Mouse (Mus musculus): Measurements from ENCODE around the gene Gm10073. TPM values are rescaled to one million over a fixed set of nuclear protein-coding genes. Genes with fewer than 3 reads are reported as not detected.

The Gm10073 gene
- polyA plus RNA-seq, 1 experiment from 2014 or later: 8.8 TPM

- peaks cover 3% of the 10 kb centered on the region; the same call in 1 of the 2 replicates for H3K4me1 ChIP-seq (replicated peaks; ENCODE audit: control insufficient read depth, insufficient read depth, low read length)
- no peak for ATAC-seq
- no peak overlapping the region for H3K9ac ChIP-seq (ENCODE audit: low read depth, low read length)
- no peaks in the 10 kb centered on the region for H3K36me3 ChIP-seq (ENCODE audit: control insufficient read depth, insufficient read depth)
- no peak for TF ChIP-seq CTCF (IDR thresholded peaks at IDR 0.05; ENCODE audit: low read depth)
- no peak overlapping the region for H3K27ac ChIP-seq (ENCODE audit: low read depth, low read length)
- no peak overlapping the region for H3K4me2 ChIP-seq (replicated peaks; ENCODE audit: low read depth)
- no peak overlapping the region for H3K4me3 ChIP-seq (ENCODE audit: low read depth, low read length)
- no peaks in the 10 kb centered on the region for H3K9me3 ChIP-seq (ENCODE audit: control insufficient read depth)
- H3K27me3 ChIP-seq (replicated peaks; ENCODE audit: control insufficient read depth, insufficient read depth, low read length): no peaks in the 10 kb centered on the region
- 88% methylated on average over 7 of the region's 7 CpGs for WGBS
These were observed 4.3 kb downstream of the Gm10073 start for GRCm38 (mm10) chr8:106569006-106569405.

GRCm38 (mm10) chr8:106563691-106564182 lies 9.5 kb downstream of the Gm10073 start:
- Histone ChIP-seq H3K4me3 (ENCODE audit: low read depth, low read length) (no peak overlapping the region), H3K27ac (ENCODE audit: low read depth, low read length) (0 out of 2 replicates have a peak overlapping the region, but pooled peaks have one; percentile 2), H3K36me3 (ENCODE audit: control insufficient read depth, insufficient read depth) (no peaks in the 10 kb centered on the region), H3K4me1 (replicated peaks; ENCODE audit: control insufficient read depth, insufficient read depth, low read length) (no peaks in the 10 kb centered on the region), H3K9ac (ENCODE audit: low read depth, low read length) (no peak overlapping the region), H3K9me3 (ENCODE audit: control insufficient read depth) (no peaks in the 10 kb centered on the region), H3K4me2 (replicated peaks; ENCODE audit: low read depth) (no peak overlapping the region), H3K27me3 (replicated peaks; ENCODE audit: control insufficient read depth, insufficient read depth, low read length) (no peaks in the 10 kb centered on the region)
- 0 out of 2 replicates have a peak, but pooled peaks have one; percentile 36 for ATAC-seq
- no peak for TF ChIP-seq CTCF (IDR thresholded peaks at IDR 0.05; ENCODE audit: low read depth)
- 63% methylated on average over 3 of the region's 3 CpGs for WGBS

DNA sequence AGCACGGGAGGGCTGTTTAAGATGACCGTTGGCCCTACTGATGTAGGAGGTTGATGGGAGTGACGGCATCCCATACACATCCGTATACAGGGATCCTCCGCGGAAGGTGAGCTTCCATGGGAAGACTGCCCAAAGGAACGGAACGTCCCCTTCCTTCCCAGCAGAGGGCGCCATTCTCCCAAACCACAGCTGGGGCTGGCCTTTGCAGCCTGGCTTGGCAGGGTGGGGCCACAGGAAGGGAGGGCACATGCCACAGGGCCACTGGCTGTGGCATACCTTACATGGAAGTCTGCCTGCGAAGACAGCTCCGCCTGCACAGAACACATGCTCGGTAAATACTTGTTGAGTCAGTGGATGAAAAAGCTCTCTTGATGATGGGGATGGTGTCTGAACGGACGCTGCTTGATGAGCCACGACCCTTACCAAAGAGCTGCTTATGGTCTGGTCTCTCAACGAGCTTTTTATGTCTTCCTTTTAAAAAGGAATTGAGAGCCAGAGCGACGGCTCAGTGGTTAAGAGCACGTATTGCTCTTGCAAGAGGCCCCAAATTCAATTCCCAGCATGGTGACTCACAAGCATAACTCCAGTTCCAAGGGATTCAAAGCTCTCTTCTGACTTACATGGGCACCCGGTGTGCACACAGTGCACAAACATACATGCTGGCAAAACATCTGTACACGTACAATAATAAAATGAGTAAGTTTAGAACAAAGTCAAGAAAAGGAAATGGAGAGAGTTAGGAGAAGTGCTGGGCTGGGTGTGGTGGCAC lies 12.0 kb downstream of the Gm10073 start:
- ATAC-seq: peak; percentile 91
- Histone ChIP-seq H3K9ac (ENCODE audit: low read depth, low read length) (no peak overlapping the region), H3K9me3 (ENCODE audit: control insufficient read depth) (no peaks in the 10 kb centered on the region), H3K27me3 (replicated peaks; ENCODE audit: control insufficient read depth, insufficient read depth, low read length) (no peaks in the 10 kb centered on the region), H3K27ac (ENCODE audit: low read depth, low read length) (no peak overlapping the region), H3K4me3 (ENCODE audit: low read depth, low read length) (no peak overlapping the region), H3K4me1 (replicated peaks; ENCODE audit: control insufficient read depth, insufficient read depth, low read length) (no peaks in the 10 kb centered on the region), H3K4me2 (replicated peaks; ENCODE audit: low read depth) (peak overlapping the region; percentile 24; the same call in 1 of the 2 replicates), H3K36me3 (ENCODE audit: control insufficient read depth, insufficient read depth) (no peaks in the 10 kb centered on the region)
- WGBS: 19% methylated on average over 21 of the region's 21 CpGs
- TF ChIP-seq CTCF (IDR thresholded peaks at IDR 0.05; ENCODE audit: low read depth): peak; percentile 99

GRCm38 (mm10) chr8:106559844-106560243 lies 13.4 kb downstream of the Gm10073 start:
- no peaks in the 10 kb centered on the region for H3K36me3 ChIP-seq (ENCODE audit: control insufficient read depth, insufficient read depth)
- H3K4me3 ChIP-seq (ENCODE audit: low read depth, low read length): no peak overlapping the region
- ATAC-seq: no peak
- no peak overlapping the region for H3K9ac ChIP-seq (ENCODE audit: low read depth, low read length)
- no peaks in the 10 kb centered on the region for H3K4me1 ChIP-seq (replicated peaks; ENCODE audit: control insufficient read depth, insufficient read depth, low read length)
- no peak for TF ChIP-seq CTCF (IDR thresholded peaks at IDR 0.05; ENCODE audit: low read depth)
- H3K4me2 ChIP-seq (replicated peaks; ENCODE audit: low read depth): no peak overlapping the region
- no peaks in the 10 kb centered on the region for H3K27me3 ChIP-seq (replicated peaks; ENCODE audit: control insufficient read depth, insufficient read depth, low read length)
- no peaks in the 10 kb centered on the region for H3K9me3 ChIP-seq (ENCODE audit: control insufficient read depth)
- H3K27ac ChIP-seq (ENCODE audit: low read depth, low read length): no peak overlapping the region
- WGBS: 37% methylated on average over 9 of the region's 9 CpGs

DNA sequence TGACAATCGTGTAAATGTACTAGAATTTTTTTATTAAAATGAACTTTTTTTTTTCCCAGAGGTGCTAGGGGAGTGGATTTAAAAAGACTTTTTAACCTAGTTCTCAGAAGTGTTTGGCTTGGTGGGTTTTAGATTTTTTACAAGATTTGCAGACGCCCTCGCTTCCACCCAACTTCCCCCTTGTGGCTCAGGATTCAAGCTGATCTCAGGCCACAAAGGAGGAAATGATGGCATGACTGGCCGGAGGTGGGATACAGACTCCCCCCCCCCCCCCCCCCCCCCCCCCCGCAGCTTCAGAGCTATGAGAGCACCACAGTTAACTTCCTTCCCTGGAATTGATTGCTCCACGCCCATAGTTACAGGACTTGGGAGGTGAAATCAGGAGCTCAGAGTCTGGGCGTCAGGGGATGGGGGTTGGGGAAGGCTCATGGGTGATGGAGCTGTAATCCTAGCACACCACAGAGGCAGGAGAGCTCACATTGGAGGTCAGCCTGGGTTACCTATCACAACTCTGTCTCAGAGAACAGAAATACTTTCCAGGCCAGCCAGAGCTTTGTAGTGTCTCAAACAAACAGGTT lies 17.1 kb downstream of the Gm10073 start:
- H3K9me3 ChIP-seq (ENCODE audit: control insufficient read depth): no peaks in the 10 kb centered on the region
- 59% methylated on average over 6 of the region's 7 CpGs for WGBS
- no peak for TF ChIP-seq CTCF (IDR thresholded peaks at IDR 0.05; ENCODE audit: low read depth)
- H3K27me3 ChIP-seq (replicated peaks; ENCODE audit: control insufficient read depth, insufficient read depth, low read length): no peaks in the 10 kb centered on the region
- no peak overlapping the region for H3K4me2 ChIP-seq (replicated peaks; ENCODE audit: low read depth)
- H3K27ac ChIP-seq (ENCODE audit: low read depth, low read length): no peak overlapping the region
- no peaks in the 10 kb centered on the region for H3K36me3 ChIP-seq (ENCODE audit: control insufficient read depth, insufficient read depth)
- no peaks in the 10 kb centered on the region for H3K4me1 ChIP-seq (replicated peaks; ENCODE audit: control insufficient read depth, insufficient read depth, low read length)
- ATAC-seq: no peak
- no peak overlapping the region for H3K9ac ChIP-seq (ENCODE audit: low read depth, low read length)
- no peak overlapping the region for H3K4me3 ChIP-seq (ENCODE audit: low read depth, low read length)

- Histone ChIP-seq H3K9ac (ENCODE audit: low read depth, low read length) (no peak overlapping the region), H3K27me3 (replicated peaks; ENCODE audit: control insufficient read depth, insufficient read depth, low read length) (no peaks in the 10 kb centered on the region), H3K9me3 (ENCODE audit: control insufficient read depth) (no peaks in the 10 kb centered on the region), H3K27ac (ENCODE audit: low read depth, low read length) (no peak overlapping the region), H3K36me3 (ENCODE audit: control insufficient read depth, insufficient read depth) (no peaks in the 10 kb centered on the region), H3K4me2 (replicated peaks; ENCODE audit: low read depth) (no peak overlapping the region), H3K4me1 (replicated peaks; ENCODE audit: control insufficient read depth, insufficient read depth, low read length) (no peaks in the 10 kb centered on the region), H3K4me3 (ENCODE audit: low read depth, low read length) (no peak overlapping the region)
- WGBS: 95% methylated on average over 5 of the region's 5 CpGs
- peak; percentile 38; the same call in 1 of the 2 replicates for TF ChIP-seq CTCF (IDR thresholded peaks at IDR 0.05; ENCODE audit: low read depth)
- no peak for ATAC-seq
These were observed 19.2 kb downstream of the Gm10073 start for GRCm38 (mm10) chr8:106554011-106554410.
